Mouse (Mus musculus): ENCODE results near the gene Terf2. TPM values are rescaled to one million over a fixed set of nuclear protein-coding genes. Genes with fewer than 3 reads are reported as not detected.

The Terf2 gene
- total RNA-seq, 1 experiment, result 13.9 TPM

- no peak overlapping the region for H3K27ac ChIP-seq (ENCODE audit: insufficient read depth, low read depth, low read length, poor library complexity, severe bottlenecking)
- peak overlapping the region in 1 of 2 experiments; percentile 12; a peak in 1 of 4 replicates for H3K4me3 ChIP-seq (ENCODE audit: insufficient read depth in 1 of 2, low read depth in 1 of 2, low read length in 2 of 2, poor library complexity in 1 of 2, severe bottlenecking in 1 of 2)
- H3K4me1 ChIP-seq (ENCODE audit: control insufficient read depth in 2 of 2, insufficient read depth in 2 of 2, low read length in 2 of 2, poor library complexity in 1 of 2), result peaks cover 6 to 20% of the 10 kb centered on the region in 2 experiments; a peak in 3 of 4 replicates
- TF ChIP-seq MAFK (IDR thresholded peaks at IDR 0.05; ENCODE audit: insufficient read depth, low read depth, low read length) (no peak), CHD2 (IDR thresholded peaks at IDR 0.05; ENCODE audit: low read depth, low read length) (no peak), HCFC1 (IDR thresholded peaks at IDR 0.05; ENCODE audit: borderline replicate concordance, insufficient read depth, low read length) (no peak), ZNF384 (IDR thresholded peaks at IDR 0.05; ENCODE audit: low read depth, low read length) (no peak), ZC3H11A (IDR thresholded peaks at IDR 0.05; ENCODE audit: borderline replicate concordance, low read depth, low read length) (no peak)
- H3K9me3 ChIP-seq (ENCODE audit: control insufficient read depth, insufficient read depth, low read depth, low read length), result no peaks in the 10 kb centered on the region
- H3K9ac ChIP-seq (ENCODE audit: insufficient read depth, low read depth, low read length, poor library complexity, severe bottlenecking), result peak overlapping the region; percentile 41; the same call in 1 of the 2 replicates
- DNase-seq (ENCODE audit: low read depth, low spot score), result no peak
- in situ Hi-C loops (cut with MboI; ENCODE audit: low sequenced_read_pairs in 2 of 2, unreplicated experiment in 2 of 2), result no loop called here
- no peaks in the 10 kb centered on the region for H3K36me3 ChIP-seq (ENCODE audit: control insufficient read depth, insufficient read depth, low read length, poor library complexity, severe bottlenecking)
These were observed 36.5 kb upstream of the Terf2 start for GRCm38 (mm10) chr8:107132581-107133491.

DNA sequence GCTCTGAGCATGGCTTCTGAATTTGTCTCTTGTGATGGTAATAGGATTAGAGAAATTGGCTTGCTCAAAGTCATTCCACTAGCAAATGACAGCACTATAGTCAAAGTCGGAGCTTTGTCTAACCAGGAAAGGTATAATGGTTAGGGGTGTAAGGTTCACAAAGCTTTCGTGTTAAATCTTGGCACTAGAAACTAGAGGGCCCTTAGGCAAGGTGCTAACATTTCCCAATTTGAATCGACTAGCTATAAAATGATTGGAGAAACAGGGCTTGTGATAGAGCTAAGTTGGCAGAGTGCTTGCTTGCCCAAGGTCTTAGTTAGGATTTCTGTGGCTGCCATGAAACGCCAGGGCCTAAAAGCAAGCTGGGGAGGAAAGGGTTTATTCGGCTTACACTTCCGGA, 33.7 kb upstream of the Terf2 start:
- no peak overlapping the region for H3K27ac ChIP-seq (ENCODE audit: insufficient read depth, low read depth, low read length, poor library complexity, severe bottlenecking)
- H3K9me3 ChIP-seq (ENCODE audit: control insufficient read depth, insufficient read depth, low read depth, low read length), result no peaks in the 10 kb centered on the region
- peaks cover 4 to 12% of the 10 kb centered on the region in 2 experiments; a peak in 2 of 4 replicates for H3K4me1 ChIP-seq (ENCODE audit: control insufficient read depth in 2 of 2, insufficient read depth in 2 of 2, low read length in 2 of 2, poor library complexity in 1 of 2)
- H3K36me3 ChIP-seq (ENCODE audit: control insufficient read depth, insufficient read depth, low read length, poor library complexity, severe bottlenecking), result no peaks in the 10 kb centered on the region
- DNase-seq (ENCODE audit: low read depth, low spot score), result no peak
- TF ChIP-seq HCFC1 (IDR thresholded peaks at IDR 0.05; ENCODE audit: borderline replicate concordance, insufficient read depth, low read length) (no peak), ZNF384 (IDR thresholded peaks at IDR 0.05; ENCODE audit: low read depth, low read length) (no peak), CHD2 (IDR thresholded peaks at IDR 0.05; ENCODE audit: low read depth, low read length) (no peak), ZC3H11A (IDR thresholded peaks at IDR 0.05; ENCODE audit: borderline replicate concordance, low read depth, low read length) (no peak), MAFK (IDR thresholded peaks at IDR 0.05; ENCODE audit: insufficient read depth, low read depth, low read length) (no peak)
- H3K4me3 ChIP-seq (ENCODE audit: insufficient read depth in 1 of 2, low read depth in 1 of 2, low read length in 2 of 2, poor library complexity in 1 of 2, severe bottlenecking in 1 of 2), result no peak overlapping the region
- H3K9ac ChIP-seq (ENCODE audit: insufficient read depth, low read depth, low read length, poor library complexity, severe bottlenecking), result peak overlapping the region; percentile 7; the same call in 1 of the 2 replicates
- in situ Hi-C loops (cut with MboI; ENCODE audit: low sequenced_read_pairs in 2 of 2, unreplicated experiment in 2 of 2), result no loop called here

- Histone ChIP-seq H3K9me3 (ENCODE audit: control insufficient read depth, insufficient read depth, low read depth, low read length) (no peaks in the 10 kb centered on the region), H3K36me3 (ENCODE audit: control insufficient read depth, insufficient read depth, low read length, poor library complexity, severe bottlenecking) (no peaks in the 10 kb centered on the region), H3K4me1 (ENCODE audit: control insufficient read depth in 2 of 2, insufficient read depth in 2 of 2, low read length in 2 of 2, poor library complexity in 1 of 2) (peaks cover 4 to 11% of the 10 kb centered on the region in 2 experiments; a peak in 2 of 4 replicates), H3K9ac (ENCODE audit: insufficient read depth, low read depth, low read length, poor library complexity, severe bottlenecking) (no peak overlapping the region; the same call in 1 of the 2 replicates), H3K4me3 (ENCODE audit: insufficient read depth in 1 of 2, low read depth in 1 of 2, low read length in 2 of 2, poor library complexity in 1 of 2, severe bottlenecking in 1 of 2) (no peak overlapping the region), H3K27ac (ENCODE audit: insufficient read depth, low read depth, low read length, poor library complexity, severe bottlenecking) (no peak overlapping the region)
- TF ChIP-seq HCFC1 (IDR thresholded peaks at IDR 0.05; ENCODE audit: borderline replicate concordance, insufficient read depth, low read length) (no peak), CHD2 (IDR thresholded peaks at IDR 0.05; ENCODE audit: low read depth, low read length) (no peak), ZC3H11A (IDR thresholded peaks at IDR 0.05; ENCODE audit: borderline replicate concordance, low read depth, low read length) (no peak), ZNF384 (IDR thresholded peaks at IDR 0.05; ENCODE audit: low read depth, low read length) (no peak), MAFK (IDR thresholded peaks at IDR 0.05; ENCODE audit: insufficient read depth, low read depth, low read length) (no peak)
- in situ Hi-C loops (cut with MboI; ENCODE audit: low sequenced_read_pairs in 2 of 2, unreplicated experiment in 2 of 2), result no loop called here
- DNase-seq (ENCODE audit: low read depth, low spot score), result no peak
These were observed 33.1 kb upstream of the Terf2 start for GRCm38 (mm10) chr8:107129171-107130025.

- no peak for TF ChIP-seq CHD2 (IDR thresholded peaks at IDR 0.05; ENCODE audit: low read depth, low read length)
- TF ChIP-seq MAFK (IDR thresholded peaks at IDR 0.05; ENCODE audit: insufficient read depth, low read depth, low read length), result no peak
- TF ChIP-seq ZC3H11A (IDR thresholded peaks at IDR 0.05; ENCODE audit: borderline replicate concordance, low read depth, low read length), result no peak
- no peak for TF ChIP-seq HCFC1 (IDR thresholded peaks at IDR 0.05; ENCODE audit: borderline replicate concordance, insufficient read depth, low read length)
- no peak for TF ChIP-seq ZNF384 (IDR thresholded peaks at IDR 0.05; ENCODE audit: low read depth, low read length)
- Histone ChIP-seq H3K4me1 (ENCODE audit: control insufficient read depth in 2 of 2, insufficient read depth in 2 of 2, low read length in 2 of 2, poor library complexity in 1 of 2) (peaks cover 0 to 11% of the 10 kb centered on the region in 2 experiments; a peak in 2 of 4 replicates), H3K27ac (ENCODE audit: insufficient read depth, low read depth, low read length, poor library complexity, severe bottlenecking) (no peak overlapping the region), H3K36me3 (ENCODE audit: control insufficient read depth, insufficient read depth, low read length, poor library complexity, severe bottlenecking) (no peaks in the 10 kb centered on the region), H3K4me3 (ENCODE audit: insufficient read depth in 1 of 2, low read depth in 1 of 2, low read length in 2 of 2, poor library complexity in 1 of 2, severe bottlenecking in 1 of 2) (no peak overlapping the region), H3K9ac (ENCODE audit: insufficient read depth, low read depth, low read length, poor library complexity, severe bottlenecking) (no peak overlapping the region), H3K9me3 (ENCODE audit: control insufficient read depth, insufficient read depth, low read depth, low read length) (no peaks in the 10 kb centered on the region)
- in situ Hi-C loops (cut with MboI; ENCODE audit: low sequenced_read_pairs in 2 of 2, unreplicated experiment in 2 of 2), result loop anchor here in 1 of 2 experiments (25.0 kb wide), 1 partner anchor 188 kb away; no protein-coding TSS in a partner anchor
- DNase-seq (ENCODE audit: low read depth, low spot score), result no peak
These were observed 28.0 kb upstream of the Terf2 start for GRCm38 (mm10) chr8:107124343-107124742.
